Mouse (Mus musculus): Measurements from ENCODE around the gene Ryr1.
"Not testable (repeated sequence)": the region's sequence is repeated elsewhere in the genome, so short reads cannot be mapped to it uniquely, and the experiment has no call there.

Gene Ryr1

GRCm38 (mm10) chr7:29079419-29079950 is 45.5 kb downstream of the Ryr1 start:
- no peak for DNase-seq (ENCODE audit: low spot score)

- no peak for DNase-seq (ENCODE audit: low spot score)
Observed at GRCm38 (mm10) chr7:29076977-29077376, 48.0 kb downstream of the Ryr1 start.

GRCm38 (mm10) chr7:29075208-29075607 is 49.8 kb downstream of the Ryr1 start:
- no peak for DNase-seq (ENCODE audit: low spot score)

GRCm38 (mm10) chr7:29072689-29073088 is 52.3 kb downstream of the Ryr1 start:
- no peak for DNase-seq (ENCODE audit: low spot score)

GRCm38 (mm10) chr7:29071169-29071891 is 53.6 kb downstream of the Ryr1 start:
- no peak for DNase-seq (ENCODE audit: low spot score)

GRCm38 (mm10) chr7:29070364-29071168 is 54.4 kb downstream of the Ryr1 start:
- no peak for DNase-seq (ENCODE audit: low spot score)

- no peak for DNase-seq (ENCODE audit: low spot score)
Observed at GRCm38 (mm10) chr7:29067758-29068157, 57.2 kb downstream of the Ryr1 start.

- not testable (repeated sequence) for DNase-seq (ENCODE audit: low spot score)
Observed at GRCm38 (mm10) chr7:29063476-29063875, 61.5 kb downstream of the Ryr1 start.

GRCm38 (mm10) chr7:29061522-29062037 is 63.4 kb downstream of the Ryr1 start:
- DNase-seq (ENCODE audit: low spot score), result no peak

- DNase-seq (ENCODE audit: low spot score), result no peak
Observed at GRCm38 (mm10) chr7:29059445-29059844, 65.5 kb downstream of the Ryr1 start.

GRCm38 (mm10) chr7:29052821-29053220 is 72.2 kb downstream of the Ryr1 start:
- no peak for DNase-seq (ENCODE audit: low spot score)

- DNase-seq (ENCODE audit: low spot score), result no peak
Observed at GRCm38 (mm10) chr7:29050797-29051196, 74.2 kb downstream of the Ryr1 start.

- no peak for DNase-seq (ENCODE audit: low spot score)
Observed at GRCm38 (mm10) chr7:29048615-29049014, 76.4 kb downstream of the Ryr1 start.

GRCm38 (mm10) chr7:29048070-29048469 is 76.9 kb downstream of the Ryr1 start:
- DNase-seq (ENCODE audit: low spot score), result no peak

- DNase-seq (ENCODE audit: low spot score), result no peak
Observed at GRCm38 (mm10) chr7:29046533-29046932, 78.4 kb downstream of the Ryr1 start.

GRCm38 (mm10) chr7:29044302-29044701 is 80.7 kb downstream of the Ryr1 start:
- DNase-seq (ENCODE audit: low spot score), result no peak

GRCm38 (mm10) chr7:29043674-29044057 is 81.3 kb downstream of the Ryr1 start:
- no peak for DNase-seq (ENCODE audit: low spot score)

- peak; percentile 34 for DNase-seq (ENCODE audit: low spot score)
Observed at GRCm38 (mm10) chr7:29043016-29043673, 81.8 kb downstream of the Ryr1 start.

- no peak for DNase-seq (ENCODE audit: low spot score)
Observed at GRCm38 (mm10) chr7:29041194-29041593, 83.8 kb downstream of the Ryr1 start.

- no peak for DNase-seq (ENCODE audit: low spot score)
Observed at GRCm38 (mm10) chr7:29039985-29040661, 84.9 kb downstream of the Ryr1 start.

- peak; percentile 83 for DNase-seq (ENCODE audit: low spot score)
Observed at GRCm38 (mm10) chr7:29039604-29039984, 85.4 kb downstream of the Ryr1 start.

GRCm38 (mm10) chr7:29037261-29037660 is 87.7 kb downstream of the Ryr1 start:
- DNase-seq (ENCODE audit: low spot score), result no peak
